Mouse (Mus musculus) embryonic facial prominence, embryonic 14.5 days (tissue): ENCODE data around the gene Slit2. TPM values are rescaled to one million over a fixed set of nuclear protein-coding genes. Genes with fewer than 3 reads are reported as not detected.

Experiments
- ATAC-seq: fragments of 200-750 bp; cut with Nextera tagmentation; 2 replicates; pipeline ENCODE4 v1.8.0; 2017; ENCODE audit warnings: low read depth, moderate number of reproducible peaks, moderate TSS enrichment
- DNase-seq: peaks from one replicate; pipeline ENCODE4 v3.0.0-alpha.2; 2015; ENCODE audit warnings: low spot score
- H3K27ac ChIP-seq: fragments of 300-500 bp; sonication (generic); replicated peaks from 2 replicates; pipeline ENCODE4 v1.5.1; 2014; ENCODE audit warnings: low read depth, mild to moderate bottlenecking, low read length, moderate library complexity
- H3K27me3 ChIP-seq: fragments of 300-500 bp; sonication (generic); replicated peaks from 2 replicates; pipeline ENCODE4 v1.6.1; 2014; ENCODE audit warnings: low read length; ENCODE audit not compliant: control insufficient read depth, insufficient read depth
- H3K36me3 ChIP-seq: fragments of 300-500 bp; sonication (generic); 2 replicates; pipeline ENCODE4 v1.6.1; 2014; ENCODE audit warnings: low read length, mixed read lengths; ENCODE audit not compliant: control insufficient read depth, insufficient read depth
- H3K4me1 ChIP-seq: fragments of 300-500 bp; sonication (generic); 2 replicates; pipeline ENCODE4 v1.6.1; 2014; ENCODE audit warnings: antibody characterized with exemption, low read length; ENCODE audit not compliant: control insufficient read depth, insufficient read depth
- H3K4me2 ChIP-seq: fragments of 300-500 bp; sonication (generic); 2 replicates; pipeline ENCODE4 v1.6.1; 2014; ENCODE audit warnings: low read depth, mild to moderate bottlenecking, low read length, moderate library complexity, mixed read lengths
- H3K4me3 ChIP-seq: fragments of 300-500 bp; sonication (generic); 2 replicates; pipeline ENCODE4 v1.5.1; 2014; ENCODE audit warnings: low read depth, mild to moderate bottlenecking, low read length
- H3K9ac ChIP-seq: fragments of 300-500 bp; sonication (generic); 2 replicates; pipeline ENCODE4 v1.6.1; 2014; ENCODE audit warnings: low read depth, mild to moderate bottlenecking, low read length, moderate library complexity, mixed read lengths
- H3K9me3 ChIP-seq: fragments of 300-500 bp; sonication (generic); 2 replicates; pipeline ENCODE4 v1.6.1; 2016; ENCODE audit warnings: low read length; ENCODE audit not compliant: control insufficient read depth
- WGBS: fragments of 180-500 bp; shearing (Covaris S2); extraction: QIAGEN DNeasy Blood & Tissue Kit; methylation state at CpG from one replicate; pipeline ENCODE4 v1.1.7; 2014; 5-methylcytosine and 5-hydroxymethylcytosine counted together
- polyA plus RNA-seq: library from polyadenylated mRNA; unstranded; fragments of >200 nt; fragmentation: Nextera tagmentation; extraction: Ambion mirVana; gene quantifications from 2 replicates; pipeline ENCODE4 v1.2.1, GENCODE M21; 2014

Gene Slit2
- polyA plus RNA-seq, 1 experiment from 2014 or later: 27.0 TPM

- H3K4me3 ChIP-seq: peak overlapping the region; percentile 69
- no peaks in the 10 kb centered on the region for H3K9me3 ChIP-seq
- peaks cover 19% of the 10 kb centered on the region for H3K27me3 ChIP-seq
- H3K36me3 ChIP-seq: no peaks in the 10 kb centered on the region
- H3K9ac ChIP-seq: peak overlapping the region; percentile 74
- no peak for DNase-seq
- 3% methylated on average over 22 of the region's 23 CpGs for WGBS
- H3K4me1 ChIP-seq: peaks cover 19% of the 10 kb centered on the region
- peak overlapping the region; percentile 96 for H3K4me2 ChIP-seq
- ATAC-seq: peak; percentile 3; the same call in 1 of the 2 replicates
- no peak overlapping the region; the same call in 1 of the 2 replicates for H3K27ac ChIP-seq
Measured at GRCm38 (mm10) chr5:47984584-47985197, 1.8 kb downstream of the Slit2 start.

- peak overlapping the region; percentile 69 for H3K4me3 ChIP-seq
- H3K27me3 ChIP-seq: peaks cover 19% of the 10 kb centered on the region
- no peaks in the 10 kb centered on the region for H3K36me3 ChIP-seq
- no peak overlapping the region for H3K27ac ChIP-seq
- peak; percentile 68 for DNase-seq
- peak overlapping the region; percentile 96 for H3K4me2 ChIP-seq
- peaks cover 19% of the 10 kb centered on the region for H3K4me1 ChIP-seq
- peak overlapping the region; percentile 74 for H3K9ac ChIP-seq
- H3K9me3 ChIP-seq: no peaks in the 10 kb centered on the region
- 1% methylated on average over 13 of the region's 13 CpGs for whole genome bisulfite sequencing
- ATAC-seq: peak; percentile 26; the same call in 1 of the 2 replicates
Measured at GRCm38 (mm10) chr5:47985198-47985631, 2.3 kb downstream of the Slit2 start.

GRCm38 (mm10) chr5:47985901-47986670 is 3.1 kb downstream of the Slit2 start:
- ATAC-seq: 0 out of 2 replicates have a peak, but pooled peaks have one; percentile 2
- H3K4me2 ChIP-seq: peak overlapping the region; percentile 96
- no peak for DNase-seq
- H3K27me3 ChIP-seq: peaks cover 19% of the 10 kb centered on the region
- H3K27ac ChIP-seq: no peak overlapping the region; the same call in 1 of the 2 replicates
- no peaks in the 10 kb centered on the region for H3K36me3 ChIP-seq
- peak overlapping the region; percentile 74 for H3K9ac ChIP-seq
- H3K4me1 ChIP-seq: peaks cover 21% of the 10 kb centered on the region
- H3K9me3 ChIP-seq: no peaks in the 10 kb centered on the region
- peak overlapping the region; percentile 69 for H3K4me3 ChIP-seq
- 2% methylated on average over 38 of the region's 48 CpGs for WGBS

- no peak overlapping the region for H3K4me2 ChIP-seq
- no peak overlapping the region for H3K9ac ChIP-seq
- no peaks in the 10 kb centered on the region for H3K9me3 ChIP-seq
- DNase-seq: no peak
- H3K27ac ChIP-seq: no peak overlapping the region
- H3K27me3 ChIP-seq: 0 out of 2 replicates have a peak, but pooled peaks cover 4% of the 10 kb centered on the region
- 61% methylated on average over 4 of the region's 4 CpGs for WGBS
- no peak for ATAC-seq
- H3K36me3 ChIP-seq: peaks cover 8% of the 10 kb centered on the region; the same call in 1 of the 2 replicates
- H3K4me1 ChIP-seq: peaks cover 3% of the 10 kb centered on the region; the same call in 1 of the 2 replicates
- no peak overlapping the region for H3K4me3 ChIP-seq
Measured at GRCm38 (mm10) chr5:47990926-47991325, 8.0 kb downstream of the Slit2 start.

GRCm38 (mm10) chr5:48003708-48004415 is 20.9 kb downstream of the Slit2 start:
- Histone ChIP-seq H3K9ac (no peak overlapping the region), H3K4me1 (peaks cover 11% of the 10 kb centered on the region), H3K9me3 (no peaks in the 10 kb centered on the region), H3K27me3 (no peaks in the 10 kb centered on the region), H3K36me3 (peaks cover 6% of the 10 kb centered on the region; the same call in 1 of the 2 replicates), H3K27ac (no peak overlapping the region), H3K4me3 (peak overlapping the region; percentile 13; the same call in 1 of the 2 replicates), H3K4me2 (peak overlapping the region; percentile 45)
- WGBS: 16% methylated on average over 12 of the region's 12 CpGs
- DNase-seq (peak; percentile 77), ATAC-seq (peak; percentile 84)

- no peaks in the 10 kb centered on the region for H3K27me3 ChIP-seq
- H3K9ac ChIP-seq: no peak overlapping the region
- no peak for DNase-seq
- no peak overlapping the region for H3K4me2 ChIP-seq
- peaks cover 11% of the 10 kb centered on the region for H3K4me1 ChIP-seq
- no peaks in the 10 kb centered on the region for H3K9me3 ChIP-seq
- H3K4me3 ChIP-seq: no peak overlapping the region
- H3K36me3 ChIP-seq: 0 out of 2 replicates have a peak, but pooled peaks cover 3% of the 10 kb centered on the region
- 64% methylated on average over 9 of the region's 9 CpGs for WGBS
- H3K27ac ChIP-seq: no peak overlapping the region
- ATAC-seq: no peak
Measured at GRCm38 (mm10) chr5:48005533-48005932, 22.6 kb downstream of the Slit2 start.

GRCm38 (mm10) chr5:48006059-48006458 is 23.1 kb downstream of the Slit2 start:
- Histone ChIP-seq H3K9me3 (no peaks in the 10 kb centered on the region), H3K9ac (no peak overlapping the region), H3K4me2 (no peak overlapping the region), H3K4me1 (peaks cover 11% of the 10 kb centered on the region), H3K36me3 (0 out of 2 replicates have a peak, but pooled peaks cover 3% of the 10 kb centered on the region), H3K27me3 (no peaks in the 10 kb centered on the region), H3K27ac (no peak overlapping the region), H3K4me3 (no peak overlapping the region)
- DNase-seq (no peak), ATAC-seq (no peak)

- WGBS: 67% methylated on average over 4 of the region's 4 CpGs
Measured at GRCm38 (mm10) chr5:48023441-48023840, 40.5 kb downstream of the Slit2 start.

More at GRCm38 (mm10) chr5:48023441-48023840, 40.5 kb downstream of the Slit2 start:
- Histone ChIP-seq H3K27ac (no peak overlapping the region), H3K36me3 (no peaks in the 10 kb centered on the region), H3K4me2 (no peak overlapping the region), H3K27me3 (no peaks in the 10 kb centered on the region), H3K4me3 (no peak overlapping the region), H3K9me3 (no peaks in the 10 kb centered on the region), H3K9ac (no peak overlapping the region), H3K4me1 (no peaks in the 10 kb centered on the region; the same call in 1 of the 2 replicates)
- ATAC-seq (no peak), DNase-seq (no peak)
